Mouse (Mus musculus) fibroblast of lung, adult 2 months (primary cell): Measurements from ENCODE around the gene Zcchc4.
A peak's percentile ranks its signal among the peaks of the same experiment; 100 is the strongest.
"Not testable (repeated sequence)": the region's sequence is repeated elsewhere in the genome, so short reads cannot be mapped to it uniquely, and the experiment has no call there.

Source experiments
- DNase-seq: peaks from one replicate; pipeline ENCODE4 v3.0.0-alpha.2; 2011; ENCODE audit warnings: low read depth

Gene Zcchc4

GRCm38 (mm10) chr5:52775237-52775636 lies at the start of gene Zcchc4:
Zcchc4 (plus strand) TSS chr5:52775409.
- no peak for DNase-seq

- no peak for DNase-seq
These were observed 47.5 kb upstream of the Zcchc4 start for GRCm38 (mm10) chr5:52727747-52728146.

- DNase-seq: no peak
These were observed 42.4 kb upstream of the Zcchc4 start for GRCm38 (mm10) chr5:52732811-52733210.

GRCm38 (mm10) chr5:52736046-52736445 lies 39.2 kb upstream of the Zcchc4 start:
- DNase-seq: no peak

- no peak for DNase-seq
These were observed 33.7 kb upstream of the Zcchc4 start, which contains the start of gene Pi4k2b for GRCm38 (mm10) chr5:52741391-52742111. Pi4k2b (plus strand) TSS chr5:52741574.

- no peak for DNase-seq
These were observed 32.9 kb upstream of the Zcchc4 start for GRCm38 (mm10) chr5:52742112-52742813.

GRCm38 (mm10) chr5:52743231-52743630 lies 32.0 kb upstream of the Zcchc4 start:
- DNase-seq: no peak

GRCm38 (mm10) chr5:52746920-52747319 lies 28.3 kb upstream of the Zcchc4 start:
- DNase-seq: no peak

GRCm38 (mm10) chr5:52748732-52749131 lies 26.5 kb upstream of the Zcchc4 start:
- DNase-seq: no peak

GRCm38 (mm10) chr5:52753146-52753545 lies 22.1 kb upstream of the Zcchc4 start:
- DNase-seq: no peak

GRCm38 (mm10) chr5:52754196-52754595 lies 21.0 kb upstream of the Zcchc4 start:
- no peak for DNase-seq

- no peak for DNase-seq
These were observed 19.9 kb upstream of the Zcchc4 start for GRCm38 (mm10) chr5:52755337-52755736.

GRCm38 (mm10) chr5:52755989-52756388 lies 19.2 kb upstream of the Zcchc4 start:
- DNase-seq: no peak

- DNase-seq: no peak
These were observed 12.6 kb upstream of the Zcchc4 start for GRCm38 (mm10) chr5:52762586-52762985.

- no peak for DNase-seq
These were observed 942 bp upstream of the Zcchc4 start for GRCm38 (mm10) chr5:52774267-52774666.

GRCm38 (mm10) chr5:52776466-52777354 lies 1.5 kb downstream of the Zcchc4 start:
- DNase-seq: not testable (repeated sequence)

- DNase-seq: peak; percentile 50
These were observed 7.5 kb downstream of the Zcchc4 start for GRCm38 (mm10) chr5:52782523-52783250.

GRCm38 (mm10) chr5:52783251-52783620 lies 8.0 kb downstream of the Zcchc4 start:
- DNase-seq: no peak

- no peak for DNase-seq
These were observed 8.7 kb downstream of the Zcchc4 start for GRCm38 (mm10) chr5:52783957-52784356.

- DNase-seq: no peak
These were observed 11.5 kb downstream of the Zcchc4 start for GRCm38 (mm10) chr5:52786556-52787322.

- no peak for DNase-seq
These were observed 18.0 kb downstream of the Zcchc4 start for GRCm38 (mm10) chr5:52793230-52793629.
